Mouse (Mus musculus): ENCODE data around the gene Gxylt2.
A peak's percentile ranks its signal among the peaks of the same experiment; 100 is the strongest.

Gxylt2 gene

DNA sequence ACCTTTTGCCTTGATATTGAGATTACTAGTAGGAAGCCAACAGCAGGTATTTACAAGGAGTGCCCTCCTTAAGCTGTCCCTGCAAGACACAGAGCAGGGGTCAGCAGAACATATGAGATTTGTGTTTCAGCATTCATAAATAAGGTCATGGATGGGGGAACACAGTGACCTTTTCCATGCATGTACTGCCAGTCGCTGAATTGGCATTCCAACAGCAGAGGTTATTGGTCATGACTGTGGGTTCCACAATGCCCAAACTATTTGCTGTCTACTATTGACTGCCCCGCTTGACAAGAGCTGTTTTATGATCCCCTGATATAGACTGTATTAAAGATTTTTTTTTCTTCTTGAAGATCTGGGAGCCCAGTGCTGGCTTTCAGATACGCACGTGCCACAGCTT is 95.2 kb downstream of the Gxylt2 start:
- no peak for DNase-seq (ENCODE audit: low spot score)

DNA sequence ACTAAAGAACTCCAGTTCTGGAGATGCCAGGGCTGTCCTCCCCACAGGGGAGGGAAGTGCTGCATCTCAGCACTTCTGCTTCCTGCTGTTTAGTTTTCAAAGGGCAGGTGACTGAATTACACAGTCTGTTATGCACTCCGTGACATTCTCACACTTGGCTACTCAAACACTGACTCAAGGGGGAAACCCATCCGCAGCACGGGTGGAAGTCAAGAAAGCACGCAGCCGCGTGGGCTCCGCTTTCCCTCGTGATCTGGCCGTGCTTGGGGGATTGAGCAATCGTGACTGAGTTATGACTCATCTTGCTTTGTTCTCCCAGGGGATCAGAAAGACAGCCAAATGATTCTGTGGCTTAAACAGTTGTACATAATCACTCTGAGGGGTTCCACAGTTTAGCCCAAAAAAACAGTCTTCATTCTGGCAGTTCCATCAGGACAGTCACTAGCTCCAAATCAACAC is 96.0 kb downstream of the Gxylt2 start:
- no peak for DNase-seq (ENCODE audit: low spot score)

DNA sequence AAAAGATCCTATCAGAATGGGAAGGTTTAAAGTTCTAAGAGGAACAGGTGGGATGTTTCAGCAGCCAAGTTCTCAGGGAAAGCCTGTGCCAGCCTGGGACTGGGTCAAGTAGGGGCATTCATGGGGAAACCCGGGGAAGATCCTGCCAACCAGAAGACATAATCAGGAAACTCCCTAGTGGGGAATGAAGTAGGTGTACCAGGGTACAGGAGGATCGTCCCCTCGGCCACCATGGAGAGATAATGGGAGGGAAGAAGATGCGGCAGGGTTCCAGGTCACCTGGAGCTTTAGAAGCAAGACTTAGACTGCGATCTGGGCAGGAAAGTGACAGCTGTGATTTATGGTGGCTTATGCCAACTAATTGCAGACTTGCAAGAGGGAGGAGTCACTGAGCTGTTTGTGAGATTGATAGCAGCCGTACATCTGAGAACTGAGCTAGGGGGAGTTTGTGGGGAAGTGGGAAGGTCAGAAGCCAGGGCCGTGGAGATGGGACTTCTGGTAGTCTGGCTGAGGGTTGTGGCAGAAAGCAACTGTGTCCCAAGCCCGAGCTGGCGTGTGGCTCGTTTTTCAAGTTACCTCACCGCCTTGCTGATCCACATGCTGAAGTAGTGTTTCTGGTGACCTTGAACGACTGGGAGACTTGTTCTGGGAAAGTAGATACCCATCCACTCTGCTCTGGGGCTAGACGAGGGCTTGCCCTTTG is 98.0 kb downstream of the Gxylt2 start:
- DNase-seq (ENCODE audit: low spot score): peak; percentile 26

DNA sequence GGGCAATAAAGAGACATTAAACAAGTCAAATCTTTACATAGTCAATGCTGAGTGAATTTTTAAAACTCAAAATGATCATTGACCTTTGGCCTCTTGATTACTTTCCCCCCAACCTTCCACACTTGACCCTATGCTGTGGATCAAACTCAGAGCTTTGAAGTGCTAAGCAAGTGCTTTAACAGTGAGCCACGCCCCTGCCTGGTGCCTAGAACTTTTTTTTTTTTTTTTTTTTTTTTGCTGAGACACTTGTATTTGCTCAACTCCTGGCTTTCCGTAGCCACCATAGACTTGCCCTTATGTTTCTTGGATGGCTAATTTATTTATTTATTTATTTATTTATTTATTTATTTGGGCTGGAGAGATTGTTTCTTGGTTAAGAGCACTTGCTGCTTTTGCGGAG is 98.7 kb downstream of the Gxylt2 start:
- DNase-seq (ENCODE audit: low spot score): no peak

DNA sequence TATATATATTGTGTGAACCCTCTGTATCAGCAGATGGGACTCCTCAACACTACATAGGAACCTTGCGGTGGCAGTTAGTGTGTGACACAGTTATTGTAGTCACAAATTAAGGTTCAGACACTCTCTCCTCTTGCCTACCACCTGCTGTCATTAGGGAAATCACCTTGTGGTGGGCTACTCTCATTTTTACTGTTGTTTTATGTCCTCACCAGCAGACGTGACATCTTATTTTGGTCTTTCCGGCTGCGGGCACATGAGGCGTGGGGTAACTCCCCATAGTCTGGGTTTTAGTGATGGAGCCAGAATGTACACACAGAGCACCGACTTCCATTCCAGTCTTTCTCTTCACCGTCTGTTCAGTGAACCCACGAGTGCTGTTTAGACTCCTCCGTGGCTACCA is 102.7 kb downstream of the Gxylt2 start:
- DNase-seq (ENCODE audit: low spot score): no peak

DNA sequence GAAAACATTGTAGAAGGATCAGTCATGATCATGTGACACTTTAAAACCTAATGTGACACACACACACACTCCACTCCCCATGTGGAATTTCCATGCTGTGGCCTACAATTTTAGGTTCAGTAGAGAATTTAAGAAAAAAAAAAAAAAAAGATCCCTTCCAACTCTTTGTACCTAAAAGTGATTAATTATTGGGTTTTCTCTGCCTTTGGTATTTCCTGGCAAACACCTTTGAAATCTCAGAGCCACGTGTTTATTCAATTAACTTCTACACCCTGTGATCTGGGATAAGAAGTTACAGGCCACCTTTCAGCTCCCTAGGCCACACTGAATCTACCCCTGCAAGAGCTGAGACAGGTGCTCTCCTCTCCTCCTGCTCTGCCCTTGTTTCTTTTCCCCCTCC is 103.2 kb downstream of the Gxylt2 start:
- DNase-seq (ENCODE audit: low spot score): no peak

DNA sequence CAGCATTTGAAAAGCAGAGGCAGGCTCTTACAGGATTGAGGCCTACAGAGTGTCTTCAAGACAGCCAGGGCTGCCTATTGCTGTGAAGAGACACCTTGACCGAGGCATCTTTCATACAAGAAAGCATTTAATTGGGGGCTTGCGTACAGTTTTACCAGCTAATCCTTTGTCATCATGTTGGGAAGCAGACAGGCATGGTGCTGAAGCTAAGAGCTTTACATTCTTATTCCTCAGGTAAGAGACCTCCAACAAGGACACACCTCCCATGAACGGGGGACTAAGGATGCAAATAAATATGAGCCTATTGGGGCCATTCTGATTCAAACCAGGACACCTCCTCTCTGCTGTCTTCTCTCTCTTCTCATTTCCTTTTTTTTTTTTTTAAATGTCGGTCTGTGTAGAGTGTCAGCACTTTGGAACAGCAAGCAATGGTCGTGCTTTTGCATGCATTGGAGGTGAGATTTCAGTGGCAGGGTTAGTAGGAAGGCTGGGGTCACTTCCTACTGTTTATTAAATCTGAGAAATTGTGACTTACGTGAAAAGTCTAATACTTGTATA is 103.8 kb downstream of the Gxylt2 start:
- DNase-seq (ENCODE audit: low spot score): no peak

DNA sequence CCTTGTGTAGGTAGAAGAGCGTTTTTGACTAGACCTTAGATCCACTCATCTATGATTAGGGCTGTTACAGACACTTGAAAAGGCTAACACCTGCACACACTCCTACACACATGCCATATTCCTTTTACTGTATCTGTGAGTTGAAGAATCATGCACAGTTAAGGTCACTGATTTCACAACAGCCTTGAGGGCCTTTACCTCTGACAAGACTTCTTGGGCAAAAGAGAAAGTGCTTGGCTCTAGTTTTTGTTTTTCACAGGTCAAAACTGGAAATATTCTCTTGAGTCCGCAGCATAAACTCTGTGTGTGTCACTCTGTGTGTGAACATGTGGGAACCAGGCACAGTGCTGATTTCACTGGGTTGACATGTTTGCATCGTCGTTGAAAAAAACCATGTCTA is 105.6 kb downstream of the Gxylt2 start:
- no peak for DNase-seq (ENCODE audit: low spot score)

DNA sequence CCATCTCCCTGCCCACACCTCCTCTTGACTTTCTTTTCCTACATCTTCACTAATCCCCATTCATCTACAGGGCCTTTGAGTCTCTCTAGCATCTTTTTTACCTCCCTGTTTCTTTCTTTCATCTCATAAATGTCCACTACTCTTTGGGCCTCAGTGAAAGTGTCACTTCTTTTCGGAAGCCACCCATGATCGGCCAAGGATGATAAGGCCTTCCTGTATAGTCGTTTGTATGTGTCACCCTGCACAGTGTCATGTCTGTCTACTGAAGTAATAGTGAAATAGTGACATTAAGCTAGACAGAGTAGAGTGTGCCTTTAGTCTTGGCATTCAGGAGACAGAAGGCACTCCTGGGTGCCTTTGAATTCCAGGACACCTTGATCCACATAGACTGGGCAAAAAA is 107.2 kb downstream of the Gxylt2 start:
- DNase-seq (ENCODE audit: low spot score): no peak

DNA sequence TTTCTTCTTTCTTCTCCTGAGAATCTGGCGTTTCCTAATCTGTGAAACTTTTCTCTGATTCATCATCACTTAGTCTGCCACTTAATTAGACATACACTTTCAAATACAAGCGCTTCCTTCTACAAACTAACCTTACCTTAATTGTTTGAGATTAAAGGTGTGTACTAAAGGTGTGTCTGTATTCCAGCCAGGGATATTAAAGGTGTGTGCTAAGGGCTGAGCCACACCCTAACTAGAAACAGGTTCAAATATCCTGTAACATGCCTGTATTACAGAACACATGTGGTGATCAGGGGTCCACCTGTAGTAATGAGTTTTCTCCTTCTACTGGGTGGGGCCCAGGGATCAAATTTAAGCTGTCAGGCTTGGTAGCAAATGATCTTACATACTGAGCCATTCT is 116.8 kb downstream of the Gxylt2 start:
- DNase-seq (ENCODE audit: low spot score): no peak

DNA sequence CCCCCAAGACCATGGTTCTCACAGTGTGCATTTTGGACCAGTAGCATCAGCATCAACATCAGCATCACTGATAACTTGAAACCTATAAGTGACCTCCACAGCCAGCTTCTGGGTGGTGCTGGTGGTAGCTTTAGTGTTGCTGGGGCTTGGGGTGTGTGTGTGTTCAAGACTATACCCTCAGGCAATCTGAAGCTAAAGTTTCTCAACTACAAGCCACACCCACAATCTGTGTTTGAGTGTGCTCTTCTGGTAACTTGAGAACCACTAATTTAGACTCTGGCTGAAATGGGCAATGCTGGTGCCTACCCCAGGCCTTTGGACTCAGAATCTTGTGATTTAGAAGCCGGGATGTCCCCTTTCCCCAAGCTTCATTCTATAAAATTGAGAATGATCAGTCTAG is 118.8 kb downstream of the Gxylt2 start:
- DNase-seq (ENCODE audit: low spot score): peak; percentile 30

DNA sequence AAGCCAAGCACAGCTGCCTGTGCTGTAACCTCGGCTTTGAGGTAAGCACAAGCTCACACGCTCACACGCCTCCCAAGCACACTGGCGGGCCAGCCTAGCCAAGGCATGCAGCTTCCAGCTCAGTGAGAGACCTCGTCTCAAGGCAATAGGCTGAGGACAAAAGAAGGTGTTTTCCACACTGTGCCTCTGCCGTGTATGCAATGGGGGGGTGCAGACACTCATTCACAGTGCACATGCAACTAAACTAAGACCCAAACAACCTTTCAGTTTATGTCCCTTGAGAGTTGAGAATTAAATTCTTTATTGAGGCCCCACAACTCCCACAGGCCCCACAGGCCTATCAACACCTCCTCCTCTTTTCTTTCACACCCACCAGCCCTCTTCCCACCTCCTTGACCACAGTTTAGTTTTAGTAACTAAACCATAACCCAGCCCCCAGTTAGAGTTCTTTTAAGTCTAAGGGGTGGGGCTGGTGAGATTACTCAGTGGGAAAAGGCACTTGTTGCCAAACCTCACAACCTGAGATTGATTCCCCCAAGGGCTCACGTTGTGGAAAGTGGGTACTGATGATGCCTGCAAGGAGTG is 119.9 kb downstream of the Gxylt2 start:
- no peak for DNase-seq (ENCODE audit: low spot score)

DNA sequence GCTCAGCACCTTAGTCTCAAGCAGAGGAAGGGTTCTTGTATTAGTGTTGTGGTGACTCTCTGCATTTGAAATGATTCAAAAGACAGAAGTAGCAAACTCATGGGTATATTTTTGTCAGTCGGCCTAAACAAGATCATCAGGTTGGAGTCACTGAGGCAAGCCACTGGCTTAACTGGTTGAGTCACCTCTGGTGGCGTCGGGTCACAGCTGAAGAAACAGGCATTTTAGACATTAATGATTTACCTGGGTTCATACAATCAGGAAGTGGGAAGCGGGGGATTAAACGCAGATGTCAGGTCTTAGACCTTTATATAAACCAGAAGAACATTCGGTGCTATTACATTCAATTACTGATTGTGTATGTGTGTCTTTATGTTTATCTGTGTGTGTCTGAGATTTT is 121.5 kb downstream of the Gxylt2 start:
- DNase-seq (ENCODE audit: low spot score): no peak

DNA sequence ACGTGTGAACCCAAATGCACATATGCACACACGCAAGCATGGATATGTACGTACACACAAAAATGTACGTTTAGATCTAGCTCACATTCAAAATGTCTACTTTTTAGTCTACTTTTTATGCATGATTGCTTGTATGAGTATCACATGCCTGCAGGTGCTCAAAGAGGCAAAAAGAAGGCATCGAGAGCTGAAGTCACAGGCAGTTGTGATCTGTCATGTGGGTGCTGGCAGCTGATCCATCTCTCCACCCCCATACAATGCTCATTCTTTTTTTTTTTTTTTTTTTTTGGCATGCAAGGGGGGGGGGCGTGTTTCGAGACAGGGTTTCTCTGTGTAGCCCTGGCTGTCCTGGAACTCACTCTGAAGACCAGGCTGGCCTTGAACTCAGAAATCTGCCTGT is 124.0 kb downstream of the Gxylt2 start:
- no peak for DNase-seq (ENCODE audit: low spot score)

DNA sequence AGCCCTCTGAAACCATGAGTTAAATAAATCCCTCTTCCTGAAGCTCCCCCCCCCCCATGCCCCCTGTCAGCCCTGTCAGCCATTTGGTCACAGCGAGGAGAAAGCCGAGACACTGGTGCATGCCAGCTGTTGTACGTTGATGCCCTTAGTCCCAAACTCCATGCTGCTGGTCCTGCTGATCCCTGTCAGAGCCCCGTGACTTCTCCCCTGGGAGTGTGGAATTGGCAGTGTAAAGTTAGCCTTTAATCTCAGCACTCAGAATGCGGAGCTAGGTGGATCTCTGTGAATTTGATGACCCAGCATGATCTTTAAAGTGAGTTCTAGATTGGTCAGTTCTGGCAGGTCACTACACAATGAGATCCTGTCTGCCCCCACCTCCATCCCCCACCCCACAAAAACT is 125.2 kb downstream of the Gxylt2 start:
- no peak for DNase-seq (ENCODE audit: low spot score)

DNA sequence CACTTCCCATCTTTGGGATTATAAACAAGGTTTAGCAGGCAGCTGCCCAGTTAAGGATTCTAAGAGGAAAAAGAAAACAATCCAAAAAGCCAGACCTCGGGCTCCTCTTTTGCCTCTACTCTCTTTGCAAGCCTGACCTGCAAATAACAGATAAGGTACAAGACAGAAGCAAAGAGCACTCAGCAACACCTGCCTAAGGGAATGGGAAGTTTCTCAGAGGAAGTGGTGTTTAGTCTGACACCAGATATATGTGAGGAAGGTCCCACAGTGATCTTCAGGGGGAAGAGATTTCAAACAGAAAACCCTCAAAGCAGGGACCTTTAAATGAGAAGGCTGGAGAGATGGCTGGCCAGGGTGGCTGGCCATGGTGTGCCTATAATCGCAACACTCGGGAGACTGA is 126.7 kb downstream of the Gxylt2 start:
- DNase-seq (ENCODE audit: low spot score): no peak

DNA sequence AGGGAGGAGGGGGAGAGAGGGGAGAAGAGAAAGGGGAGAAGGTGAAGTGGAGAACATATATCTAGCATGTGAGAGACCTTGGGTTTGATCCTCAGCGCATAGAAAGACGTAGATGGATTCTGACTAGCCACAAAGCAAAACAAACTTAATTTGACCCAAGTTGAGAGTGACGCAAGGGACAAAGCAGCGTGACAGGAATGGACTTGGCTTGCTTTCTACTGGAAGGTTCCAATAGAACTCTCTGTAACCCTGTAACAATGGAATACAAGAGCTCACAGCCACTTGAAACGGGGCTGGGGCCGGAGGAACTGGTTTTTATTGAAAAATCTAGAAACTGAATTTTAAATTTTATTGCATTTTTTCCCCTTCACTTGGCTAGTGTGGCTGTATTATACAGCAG is 127.2 kb downstream of the Gxylt2 start:
- DNase-seq (ENCODE audit: low spot score): no peak

DNA sequence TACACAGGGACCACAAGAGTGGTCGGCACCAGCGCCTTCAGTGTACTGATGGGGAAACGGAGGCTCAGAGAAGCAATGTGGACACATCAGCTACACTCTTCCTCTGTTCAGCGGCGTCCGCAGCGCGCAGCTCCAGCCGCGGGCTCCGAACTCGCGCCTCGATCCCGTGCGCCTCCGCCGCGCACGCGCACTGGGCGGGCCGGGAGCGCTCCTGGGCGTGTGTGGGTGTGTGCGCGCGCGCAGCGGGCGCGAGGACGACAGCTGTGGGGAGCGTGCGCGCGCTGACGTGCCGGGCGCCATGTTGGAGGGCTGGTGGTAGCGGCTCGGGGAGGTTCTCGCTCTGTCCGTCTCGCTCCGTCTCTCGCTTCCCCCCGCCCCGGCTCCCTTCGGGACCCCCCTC is 128.8 kb downstream of the Gxylt2 start, which contains the start of gene Ppp4r2:
Gene Ppp4r2, plus strand, starts transcription at position 268 of the 400 bp plus-strand sequence.
- DNase-seq (ENCODE audit: low spot score): peak; percentile 94

DNA sequence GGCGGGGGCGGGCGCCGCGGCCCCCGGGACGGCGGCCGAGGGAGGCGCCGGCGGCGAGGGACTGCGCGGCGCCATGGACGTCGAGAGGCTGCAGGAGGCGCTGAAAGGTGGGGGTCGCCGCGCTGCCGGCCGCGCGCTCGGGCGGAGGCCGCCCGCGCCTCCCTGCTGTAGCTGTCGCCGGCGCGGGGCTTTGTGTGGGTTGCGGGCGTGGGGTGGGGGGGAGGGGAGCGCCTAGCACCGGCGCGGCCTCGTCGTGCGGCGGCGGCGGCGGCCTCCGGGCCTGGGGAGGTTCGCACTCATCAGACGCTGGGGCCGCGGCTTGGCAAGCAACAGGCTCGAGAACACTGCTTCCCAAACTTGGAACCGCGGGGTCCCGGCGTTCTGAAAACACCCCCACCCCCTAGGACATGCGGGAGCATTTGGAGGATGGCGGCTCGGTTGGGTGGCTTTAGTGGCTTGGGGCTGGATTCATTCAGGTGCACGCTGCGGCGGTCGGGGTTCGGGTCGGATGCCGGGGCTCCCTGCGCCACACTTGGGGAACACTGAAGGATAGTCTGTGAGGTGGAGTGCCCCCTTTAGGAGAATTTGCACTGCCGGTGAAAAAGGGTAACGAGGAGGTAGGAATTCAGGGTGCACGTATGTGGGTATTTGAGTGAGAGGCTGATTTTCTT is 129.4 kb downstream of the Gxylt2 start:
- DNase-seq (ENCODE audit: low spot score): peak; percentile 60

DNA sequence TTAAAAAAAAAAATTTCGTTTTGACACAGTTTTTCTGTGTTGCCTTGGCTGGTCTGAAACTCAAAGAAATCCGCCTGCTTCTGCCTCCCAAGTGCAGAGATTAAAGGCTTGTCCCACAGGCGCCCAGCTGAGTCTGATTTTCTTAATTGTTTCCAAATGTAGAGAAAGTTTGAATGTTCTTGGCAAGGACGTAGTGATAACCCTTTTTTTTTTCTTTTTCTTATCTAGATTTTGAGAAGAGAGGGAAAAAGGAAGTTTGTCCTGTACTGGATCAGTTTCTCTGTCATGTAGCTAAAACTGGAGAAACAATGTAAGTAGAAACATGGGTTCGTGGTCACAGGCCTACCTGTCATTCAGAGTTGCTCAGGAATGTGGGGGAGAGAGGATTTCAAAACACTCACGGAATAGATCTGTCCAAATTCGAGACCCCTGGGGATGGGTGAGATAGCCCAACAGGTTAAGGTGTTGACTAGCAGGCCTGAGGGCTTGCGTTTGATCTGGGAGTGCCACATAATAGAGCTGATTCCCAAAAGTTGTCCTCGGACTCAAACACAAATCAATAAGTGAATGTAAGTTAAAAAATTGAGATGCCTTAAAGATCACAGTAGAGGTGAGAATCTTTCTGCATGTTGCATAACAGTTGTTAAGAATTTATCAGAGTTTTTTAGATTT is 130.1 kb downstream of the Gxylt2 start:
- DNase-seq (ENCODE audit: low spot score): no peak

DNA sequence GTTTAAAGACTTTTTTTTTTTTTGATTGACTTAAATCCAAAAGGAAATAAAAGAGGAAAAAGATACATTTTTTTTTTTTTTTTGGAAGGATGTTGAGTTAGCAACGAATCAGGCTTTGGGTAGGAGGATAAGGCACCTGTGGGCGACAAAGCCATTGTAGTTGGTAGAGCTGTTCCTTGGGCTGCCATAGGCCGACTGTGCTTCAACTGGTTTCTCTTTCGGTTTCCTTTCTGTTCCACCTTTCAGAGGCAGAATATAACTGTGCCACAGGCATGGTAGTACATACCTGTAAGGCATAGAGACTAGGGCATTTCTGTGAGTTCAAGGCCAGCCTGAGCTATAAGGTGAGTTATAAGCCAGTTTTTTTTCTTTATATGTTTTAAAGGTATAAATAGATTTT is 140.5 kb downstream of the Gxylt2 start:
- DNase-seq (ENCODE audit: low spot score): no peak

DNA sequence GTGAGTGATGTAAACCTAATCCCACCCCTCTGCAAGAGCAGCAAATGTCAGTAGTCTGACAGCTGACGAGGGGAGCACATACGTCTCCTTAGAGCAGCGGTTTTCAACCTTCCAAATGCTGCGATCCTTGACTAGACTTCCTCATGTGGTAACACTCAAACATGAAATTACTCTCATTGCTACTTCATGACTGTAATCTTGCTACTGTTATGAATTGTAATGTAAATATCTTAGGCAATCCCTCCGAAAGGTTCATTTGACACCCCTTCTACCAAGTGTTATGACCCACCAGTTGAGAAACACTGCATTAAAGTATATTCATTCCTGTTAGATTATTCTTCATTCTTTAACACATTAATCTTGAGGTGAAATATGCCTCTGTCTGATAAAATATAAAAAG is 142.7 kb downstream of the Gxylt2 start:
- no peak for DNase-seq (ENCODE audit: low spot score)

All from embryo, embryonic 10 days (tissue).